Mouse (Mus musculus): ENCODE results near the gene Ankrd44. TPM values are rescaled to one million over a fixed set of nuclear protein-coding genes. Genes with fewer than 3 reads are reported as not detected.

The Ankrd44 gene
- polyA plus RNA-seq, 1 experiment from 2014 or later = 32.3 TPM

DNA sequence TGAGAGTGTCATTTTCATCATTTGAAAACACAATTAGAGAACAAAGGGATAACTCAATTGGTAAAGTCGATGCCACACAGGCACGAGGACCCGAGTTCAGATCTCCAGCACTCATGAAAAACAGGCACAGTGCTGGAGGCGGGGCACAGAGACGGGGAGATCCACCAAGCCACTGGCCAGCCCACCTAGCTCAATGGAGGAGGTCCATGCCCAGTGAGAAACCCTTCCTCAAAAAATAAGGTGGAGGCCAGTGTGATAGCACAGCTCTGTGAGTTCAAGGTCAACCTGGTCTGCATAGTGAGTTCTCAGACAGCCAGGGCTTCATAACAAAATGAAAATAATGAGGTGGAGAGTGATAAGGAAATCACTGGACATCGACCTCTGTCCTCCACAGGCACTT is 93.0 kb downstream of the Ankrd44 start:
- Histone ChIP-seq H3K4me2 (no peak overlapping the region), H3K4me1 (no peaks in the 10 kb centered on the region), H3K4me3 (no peak overlapping the region), H3K36me3 (replicated peaks) (no peaks in the 10 kb centered on the region), H3K27me3 (replicated peaks) (no peaks in the 10 kb centered on the region), H3K9ac (no peak overlapping the region), H3K27ac (no peak overlapping the region), H3K9me3 (no peaks in the 10 kb centered on the region)
- peak; percentile 41; the same call in 1 of the 2 replicates for ATAC-seq (replicated peaks)
- 96% methylated on average over 6 of the region's 6 CpGs for WGBS

DNA sequence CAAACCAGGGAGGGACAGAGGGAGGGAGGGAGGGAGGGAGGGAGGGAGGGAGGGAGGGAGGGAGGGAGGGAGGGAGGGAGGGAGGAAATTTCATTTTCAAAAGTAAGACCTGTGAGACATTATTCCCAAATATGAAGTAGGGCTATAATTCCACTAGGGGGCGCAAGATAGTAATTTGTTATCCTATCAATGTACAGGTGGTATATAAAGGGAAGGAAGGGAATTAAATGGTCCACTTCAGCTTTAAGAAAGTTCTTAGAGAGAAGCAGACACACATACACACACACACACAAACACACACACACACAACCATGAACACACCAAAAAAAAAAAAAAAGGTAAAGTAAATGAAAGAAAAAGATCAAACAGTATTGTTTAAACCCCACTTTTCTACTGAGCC is 93.4 kb downstream of the Ankrd44 start:
- H3K4me2 ChIP-seq = no peak overlapping the region
- no peak overlapping the region for H3K9ac ChIP-seq
- H3K9me3 ChIP-seq = no peaks in the 10 kb centered on the region
- no peak overlapping the region for H3K27ac ChIP-seq
- H3K4me3 ChIP-seq = no peak overlapping the region
- 0% methylated on average over 1 of the region's 1 CpGs for WGBS
- no peaks in the 10 kb centered on the region for H3K4me1 ChIP-seq
- H3K27me3 ChIP-seq (replicated peaks) = no peaks in the 10 kb centered on the region
- ATAC-seq (replicated peaks) = peak; percentile 53
- no peaks in the 10 kb centered on the region for H3K36me3 ChIP-seq (replicated peaks)

DNA sequence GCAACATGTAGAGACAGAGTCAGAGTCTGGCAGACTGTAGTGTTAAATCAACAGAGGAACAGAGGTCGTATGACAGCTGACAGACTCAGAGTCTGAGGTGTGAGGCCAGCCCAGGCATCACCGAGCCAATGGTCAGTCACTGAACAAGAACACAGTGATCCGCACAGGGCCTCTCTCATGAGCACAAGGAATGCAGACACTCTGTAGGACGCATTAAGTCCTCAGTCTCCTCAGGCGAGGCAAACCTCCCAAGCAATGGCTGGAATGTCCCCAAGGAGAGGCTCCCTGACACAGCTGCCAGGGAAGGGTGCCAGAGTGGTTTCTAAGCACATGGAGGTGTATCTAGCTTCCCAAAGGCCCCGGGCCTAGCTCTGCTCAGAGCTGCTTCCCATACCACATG is 96.0 kb downstream of the Ankrd44 start:
- ATAC-seq (replicated peaks) = no peak
- no peaks in the 10 kb centered on the region for H3K9me3 ChIP-seq
- H3K27ac ChIP-seq = no peak overlapping the region
- H3K4me3 ChIP-seq = no peak overlapping the region
- WGBS = 73% methylated on average over 6 of the region's 6 CpGs
- H3K9ac ChIP-seq = no peak overlapping the region
- no peaks in the 10 kb centered on the region for H3K36me3 ChIP-seq (replicated peaks)
- no peaks in the 10 kb centered on the region for H3K4me1 ChIP-seq
- H3K27me3 ChIP-seq (replicated peaks) = no peaks in the 10 kb centered on the region
- H3K4me2 ChIP-seq = no peak overlapping the region

DNA sequence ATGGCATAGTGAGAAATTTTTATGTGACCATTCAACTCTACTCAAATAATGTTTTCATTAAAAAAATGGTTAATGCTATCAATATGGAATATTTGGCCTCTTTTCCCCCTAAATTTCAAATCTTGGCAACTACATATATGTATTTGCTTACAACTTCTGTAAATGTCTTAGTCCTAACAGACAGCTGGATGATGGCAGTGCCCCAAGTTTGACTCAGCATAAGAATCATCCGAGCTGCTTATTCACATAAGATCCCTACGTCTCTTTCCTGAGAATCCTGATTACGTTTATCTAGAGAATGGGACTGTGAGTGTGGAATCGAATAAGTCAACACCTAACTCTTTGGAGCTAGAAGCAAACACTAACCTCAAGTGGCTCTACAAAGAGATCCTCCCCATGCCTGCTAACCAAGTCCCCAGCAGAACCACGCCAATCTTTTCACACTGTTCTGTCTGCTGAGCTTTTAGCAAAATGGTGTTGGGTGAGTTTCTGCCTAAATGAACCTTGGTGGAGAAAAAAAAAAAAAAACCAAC is 96.4 kb downstream of the Ankrd44 start:
- Histone ChIP-seq H3K9ac (no peak overlapping the region), H3K36me3 (replicated peaks) (no peaks in the 10 kb centered on the region), H3K4me1 (no peaks in the 10 kb centered on the region), H3K27ac (no peak overlapping the region), H3K9me3 (no peaks in the 10 kb centered on the region), H3K4me3 (no peak overlapping the region), H3K27me3 (replicated peaks) (no peaks in the 10 kb centered on the region), H3K4me2 (no peak overlapping the region)
- no peak for ATAC-seq (replicated peaks)
- WGBS = 88% methylated on average over 5 of the region's 5 CpGs

DNA sequence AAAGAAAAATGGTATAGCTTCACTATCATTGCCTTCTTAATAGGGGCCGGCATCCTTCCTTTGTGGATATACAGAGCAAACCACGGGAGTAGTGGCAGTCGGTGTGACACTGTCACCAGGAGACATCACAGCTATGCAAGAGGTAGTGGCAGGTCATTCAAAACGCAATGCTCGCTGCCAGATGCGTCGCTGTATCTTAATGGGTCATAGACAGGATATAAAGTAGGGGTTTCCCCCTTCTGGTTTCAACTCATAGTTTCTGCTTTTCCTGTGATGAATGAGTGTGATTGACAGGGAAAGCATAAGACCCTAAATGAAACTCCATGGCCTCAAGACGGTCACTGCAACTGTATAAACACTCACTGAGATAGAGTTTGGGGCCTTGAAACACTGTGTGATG is 98.4 kb downstream of the Ankrd44 start:
- no peak for ATAC-seq (replicated peaks)
- H3K27me3 ChIP-seq (replicated peaks) = no peaks in the 10 kb centered on the region
- H3K4me2 ChIP-seq = no peak overlapping the region
- H3K9ac ChIP-seq = no peak overlapping the region
- no peaks in the 10 kb centered on the region for H3K9me3 ChIP-seq
- H3K27ac ChIP-seq = no peak overlapping the region
- no peaks in the 10 kb centered on the region for H3K4me1 ChIP-seq
- H3K4me3 ChIP-seq = no peak overlapping the region
- H3K36me3 ChIP-seq (replicated peaks) = no peaks in the 10 kb centered on the region
- 85% methylated on average over 8 of the region's 8 CpGs for WGBS

- no peaks in the 10 kb centered on the region for H3K4me1 ChIP-seq
- no peaks in the 10 kb centered on the region for H3K9me3 ChIP-seq
- ATAC-seq (replicated peaks) = no peak
- H3K27ac ChIP-seq = no peak overlapping the region
- no peaks in the 10 kb centered on the region for H3K27me3 ChIP-seq (replicated peaks)
- H3K4me3 ChIP-seq = no peak overlapping the region
- no peaks in the 10 kb centered on the region for H3K36me3 ChIP-seq (replicated peaks)
- WGBS = 67% methylated on average over 3 of the region's 3 CpGs
- H3K4me2 ChIP-seq = no peak overlapping the region
- H3K9ac ChIP-seq = no peak overlapping the region
These were observed 98.8 kb downstream of the Ankrd44 start for GRCm38 (mm10) chr1:54827351-54827750.

GRCm38 (mm10) chr1:54826426-54826986 is 99.7 kb downstream of the Ankrd44 start:
- no peak overlapping the region for H3K4me3 ChIP-seq
- H3K27ac ChIP-seq = no peak overlapping the region
- H3K27me3 ChIP-seq (replicated peaks) = no peaks in the 10 kb centered on the region
- no peak for ATAC-seq (replicated peaks)
- H3K9ac ChIP-seq = no peak overlapping the region
- H3K4me2 ChIP-seq = no peak overlapping the region
- H3K9me3 ChIP-seq = no peaks in the 10 kb centered on the region
- WGBS = 74% methylated on average over 4 of the region's 4 CpGs
- H3K4me1 ChIP-seq = no peaks in the 10 kb centered on the region
- H3K36me3 ChIP-seq (replicated peaks) = no peaks in the 10 kb centered on the region

GRCm38 (mm10) chr1:54825718-54826425 is 100.3 kb downstream of the Ankrd44 start:
- Histone ChIP-seq H3K4me3 (no peak overlapping the region), H3K36me3 (replicated peaks) (no peaks in the 10 kb centered on the region), H3K27ac (no peak overlapping the region), H3K4me1 (no peaks in the 10 kb centered on the region), H3K9me3 (no peaks in the 10 kb centered on the region), H3K9ac (no peak overlapping the region), H3K4me2 (no peak overlapping the region), H3K27me3 (replicated peaks) (no peaks in the 10 kb centered on the region)
- WGBS = 79% methylated on average over 6 of the region's 6 CpGs
- ATAC-seq (replicated peaks) = no peak

DNA sequence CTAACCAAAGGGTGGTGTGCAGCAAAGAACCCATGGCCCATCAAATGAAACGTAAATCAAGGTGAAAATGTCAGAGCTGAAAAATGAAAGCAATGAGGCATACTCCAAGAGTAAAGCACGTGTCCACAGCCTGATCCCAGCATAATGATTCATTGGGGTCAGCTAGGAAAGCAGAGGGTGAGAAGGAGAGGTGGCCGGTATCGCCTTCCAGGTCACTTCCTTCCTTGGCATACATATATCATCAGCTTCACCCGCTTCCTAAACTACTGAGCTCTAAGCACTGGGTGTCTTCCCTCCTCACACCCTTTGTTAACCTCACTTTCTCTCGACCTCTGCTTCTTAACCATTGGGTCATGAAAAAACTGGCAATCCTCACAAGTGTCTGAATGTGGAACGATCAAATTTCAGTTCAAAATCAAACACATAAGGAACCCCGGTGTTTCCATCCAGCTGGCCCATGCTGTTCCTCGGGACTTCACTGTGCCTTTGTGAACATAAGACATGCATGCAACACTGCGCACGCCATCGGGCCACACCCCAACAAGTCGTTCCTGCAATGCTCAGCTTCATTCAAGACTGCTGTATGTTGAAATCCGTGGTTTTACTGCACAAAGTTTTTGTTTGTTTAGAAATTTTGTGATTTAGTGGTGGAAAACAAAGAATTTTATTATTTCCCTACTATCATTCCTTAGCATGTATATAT is 101.9 kb downstream of the Ankrd44 start:
- no peaks in the 10 kb centered on the region for H3K36me3 ChIP-seq (replicated peaks)
- H3K9ac ChIP-seq = no peak overlapping the region
- H3K4me3 ChIP-seq = no peak overlapping the region
- no peak overlapping the region for H3K4me2 ChIP-seq
- no peaks in the 10 kb centered on the region for H3K9me3 ChIP-seq
- H3K4me1 ChIP-seq = no peaks in the 10 kb centered on the region
- no peak overlapping the region for H3K27ac ChIP-seq
- no peaks in the 10 kb centered on the region for H3K27me3 ChIP-seq (replicated peaks)
- WGBS = 88% methylated on average over 14 of the region's 14 CpGs
- no peak for ATAC-seq (replicated peaks)

DNA sequence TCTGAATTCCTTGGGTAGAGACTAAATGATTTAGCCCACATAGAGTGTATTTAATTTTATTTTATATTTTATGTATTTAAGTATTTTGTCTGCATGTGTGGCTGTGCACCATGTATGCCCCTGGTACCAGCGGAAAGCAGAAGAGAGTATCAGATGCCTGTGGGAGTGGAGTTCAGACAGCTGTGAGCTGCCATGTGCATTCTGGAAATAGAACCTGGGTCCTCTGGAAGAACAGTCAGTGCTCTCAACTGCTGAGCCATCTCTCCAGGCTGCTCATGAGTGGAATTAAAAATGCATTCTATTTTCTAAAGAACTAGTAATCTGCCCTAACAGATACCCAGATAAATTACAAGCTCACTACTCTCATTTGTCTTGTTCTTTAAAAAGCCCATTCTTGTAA is 104.4 kb downstream of the Ankrd44 start:
- no peaks in the 10 kb centered on the region for H3K27me3 ChIP-seq (replicated peaks)
- no peak overlapping the region for H3K4me3 ChIP-seq
- no peaks in the 10 kb centered on the region for H3K9me3 ChIP-seq
- H3K9ac ChIP-seq = no peak overlapping the region
- no peaks in the 10 kb centered on the region for H3K36me3 ChIP-seq (replicated peaks)
- WGBS = 93% methylated on average over 1 of the region's 1 CpGs
- no peak overlapping the region for H3K4me2 ChIP-seq
- H3K27ac ChIP-seq = no peak overlapping the region
- no peak for ATAC-seq (replicated peaks)
- H3K4me1 ChIP-seq = no peaks in the 10 kb centered on the region

GRCm38 (mm10) chr1:54815206-54815855 is 110.9 kb downstream of the Ankrd44 start:
- Histone ChIP-seq H3K4me2 (no peak overlapping the region), H3K27me3 (replicated peaks) (no peaks in the 10 kb centered on the region), H3K9ac (no peak overlapping the region), H3K4me1 (peaks cover 6% of the 10 kb centered on the region), H3K27ac (peak overlapping the region; percentile 38), H3K9me3 (no peaks in the 10 kb centered on the region), H3K36me3 (replicated peaks) (no peaks in the 10 kb centered on the region), H3K4me3 (no peak overlapping the region)
- WGBS = 68% methylated on average over 9 of the region's 9 CpGs
- ATAC-seq (replicated peaks) = no peak

GRCm38 (mm10) chr1:54809811-54810549 is 116.2 kb downstream of the Ankrd44 start:
- Histone ChIP-seq H3K4me2 (no peak overlapping the region), H3K4me1 (no peaks in the 10 kb centered on the region), H3K4me3 (no peak overlapping the region), H3K27ac (no peak overlapping the region), H3K9me3 (no peaks in the 10 kb centered on the region), H3K9ac (no peak overlapping the region), H3K27me3 (replicated peaks) (no peaks in the 10 kb centered on the region), H3K36me3 (replicated peaks) (no peaks in the 10 kb centered on the region)
- ATAC-seq (replicated peaks) = no peak
- WGBS = 90% methylated on average over 10 of the region's 10 CpGs

Data from midbrain, embryonic 15.5 days (tissue).